Mouse (Mus musculus): ENCODE results near the gene Glce. TPM values are rescaled to one million over a fixed set of nuclear protein-coding genes. Genes with fewer than 3 reads are reported as not detected.

Gene Glce
- polyA plus RNA-seq, 1 experiment from 2014 or later: 21.9 TPM

- no peaks in the 10 kb centered on the region for H3K36me3 ChIP-seq
- H3K9me3 ChIP-seq: no peaks in the 10 kb centered on the region
- H3K4me1 ChIP-seq: peaks cover 8% of the 10 kb centered on the region; the same call in 1 of the 2 replicates
- peak overlapping the region; percentile 85 for H3K4me2 ChIP-seq
- H3K27me3 ChIP-seq: no peaks in the 10 kb centered on the region
- peak; percentile 19; the same call in 1 of the 2 replicates for ATAC-seq (ENCODE audit: borderline replicate concordance, extremely low read depth, low FRiP score, low TSS enrichment)
- H3K9ac ChIP-seq: peak overlapping the region; percentile 95
- H3K27ac ChIP-seq: peak overlapping the region; percentile 88
- peak overlapping the region; percentile 80 for H3K4me3 ChIP-seq
- WGBS: under 1% methylated on average over 59 of the region's 59 CpGs
Observed at GRCm38 (mm10) chr9:62121551-62122447, 656 bp downstream of the Glce start.

GRCm38 (mm10) chr9:62118754-62119153 lies 3.7 kb downstream of the Glce start:
- Histone ChIP-seq H3K4me2 (no peak overlapping the region), H3K9me3 (no peaks in the 10 kb centered on the region), H3K4me3 (no peak overlapping the region), H3K27ac (no peak overlapping the region), H3K36me3 (no peaks in the 10 kb centered on the region), H3K27me3 (no peaks in the 10 kb centered on the region), H3K4me1 (peaks cover 8% of the 10 kb centered on the region; the same call in 1 of the 2 replicates), H3K9ac (no peak overlapping the region)
- no peak for ATAC-seq (ENCODE audit: borderline replicate concordance, extremely low read depth, low FRiP score, low TSS enrichment)
- WGBS: 66% methylated on average over 3 of the region's 3 CpGs

- no peaks in the 10 kb centered on the region for H3K36me3 ChIP-seq
- no peak overlapping the region for H3K9ac ChIP-seq
- H3K4me1 ChIP-seq: no peaks in the 10 kb centered on the region
- no peaks in the 10 kb centered on the region for H3K9me3 ChIP-seq
- WGBS: 79% methylated on average over 3 of the region's 3 CpGs
- no peak for ATAC-seq (ENCODE audit: borderline replicate concordance, extremely low read depth, low FRiP score, low TSS enrichment)
- no peak overlapping the region for H3K4me3 ChIP-seq
- H3K27me3 ChIP-seq: no peaks in the 10 kb centered on the region
- H3K4me2 ChIP-seq: no peak overlapping the region
- no peak overlapping the region for H3K27ac ChIP-seq
Observed at GRCm38 (mm10) chr9:62115826-62116225, 6.6 kb downstream of the Glce start.

- WGBS: 71% methylated on average over 1 of the region's 1 CpGs
- H3K9ac ChIP-seq: no peak overlapping the region
- ATAC-seq (ENCODE audit: borderline replicate concordance, extremely low read depth, low FRiP score, low TSS enrichment): no peak
Observed at GRCm38 (mm10) chr9:62096603-62097002, 25.9 kb downstream of the Glce start.

DNA sequence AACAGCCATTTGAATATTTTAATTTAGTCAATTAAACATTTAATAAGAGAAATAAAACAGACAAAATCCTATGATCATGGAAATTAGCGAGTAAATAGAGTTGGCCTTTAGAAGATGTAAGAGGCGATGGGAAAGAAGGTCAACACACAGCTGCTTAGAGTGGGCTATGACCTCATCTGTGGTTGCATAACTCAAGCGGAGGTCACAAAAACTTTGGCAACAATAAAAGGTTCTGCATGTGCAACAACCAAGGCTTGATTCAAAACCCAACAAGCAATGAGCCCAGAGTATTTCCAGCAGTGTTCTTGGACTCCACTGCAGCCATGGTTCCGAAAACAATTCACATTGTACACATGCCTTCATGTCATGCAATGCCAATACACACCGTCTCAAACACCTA lies 30.9 kb downstream of the Glce start:
- H3K4me1 ChIP-seq: 0 out of 2 replicates have a peak, but pooled peaks cover 3% of the 10 kb centered on the region
- 68% methylated on average over 5 of the region's 5 CpGs for WGBS
- no peaks in the 10 kb centered on the region for H3K9me3 ChIP-seq
- no peak overlapping the region for H3K9ac ChIP-seq
- H3K4me3 ChIP-seq: no peak overlapping the region
- H3K36me3 ChIP-seq: no peaks in the 10 kb centered on the region
- H3K27ac ChIP-seq: no peak overlapping the region
- no peak for ATAC-seq (ENCODE audit: borderline replicate concordance, extremely low read depth, low FRiP score, low TSS enrichment)
- no peaks in the 10 kb centered on the region for H3K27me3 ChIP-seq
- no peak overlapping the region for H3K4me2 ChIP-seq

More at GRCm38 (mm10) chr9:62096603-62097002, 25.9 kb downstream of the Glce start:
- no peaks in the 10 kb centered on the region for H3K36me3 ChIP-seq
- H3K27ac ChIP-seq: no peak overlapping the region
- no peaks in the 10 kb centered on the region for H3K27me3 ChIP-seq
- H3K4me2 ChIP-seq: no peak overlapping the region
- H3K9me3 ChIP-seq: no peaks in the 10 kb centered on the region
- 0 out of 2 replicates have a peak, but pooled peaks cover 2% of the 10 kb centered on the region for H3K4me1 ChIP-seq
- no peak overlapping the region for H3K4me3 ChIP-seq

DNA sequence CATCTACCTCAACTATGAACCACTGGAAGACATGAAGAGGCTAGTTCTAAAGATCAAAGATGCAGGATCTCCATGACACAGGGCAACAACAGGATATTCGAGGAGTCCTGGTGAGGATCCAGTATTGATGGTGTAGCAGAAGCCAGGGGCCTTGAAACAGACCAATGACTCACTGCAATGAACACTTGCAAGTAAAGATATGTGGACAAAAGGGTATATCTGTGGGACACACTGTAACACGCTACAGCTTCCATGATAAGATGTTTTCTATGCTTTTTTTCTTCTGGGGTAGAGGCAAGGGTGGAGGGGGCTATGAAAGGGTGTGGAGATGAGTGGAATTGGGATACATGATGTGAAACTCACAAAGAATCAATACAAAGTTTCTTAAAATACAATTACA lies 36.9 kb downstream of the Glce start:
- Histone ChIP-seq H3K4me3 (no peak overlapping the region), H3K9me3 (no peaks in the 10 kb centered on the region), H3K4me1 (no peaks in the 10 kb centered on the region), H3K36me3 (no peaks in the 10 kb centered on the region), H3K4me2 (no peak overlapping the region), H3K9ac (no peak overlapping the region), H3K27me3 (no peaks in the 10 kb centered on the region), H3K27ac (no peak overlapping the region)
- ATAC-seq (ENCODE audit: borderline replicate concordance, extremely low read depth, low FRiP score, low TSS enrichment): no peak
- 86% methylated on average over 2 of the region's 2 CpGs for WGBS

GRCm38 (mm10) chr9:62084896-62085295 lies 37.6 kb downstream of the Glce start:
- no peak overlapping the region for H3K4me2 ChIP-seq
- 99% methylated on average over 4 of the region's 4 CpGs for WGBS
- no peak overlapping the region for H3K4me3 ChIP-seq
- no peaks in the 10 kb centered on the region for H3K4me1 ChIP-seq
- ATAC-seq (ENCODE audit: borderline replicate concordance, extremely low read depth, low FRiP score, low TSS enrichment): no peak
- no peaks in the 10 kb centered on the region for H3K27me3 ChIP-seq
- H3K36me3 ChIP-seq: no peaks in the 10 kb centered on the region
- H3K9me3 ChIP-seq: no peaks in the 10 kb centered on the region
- H3K27ac ChIP-seq: no peak overlapping the region
- H3K9ac ChIP-seq: no peak overlapping the region

- Histone ChIP-seq H3K9ac (no peak overlapping the region), H3K4me3 (no peak overlapping the region), H3K4me2 (no peak overlapping the region), H3K9me3 (no peaks in the 10 kb centered on the region), H3K27me3 (no peaks in the 10 kb centered on the region), H3K27ac (no peak overlapping the region), H3K4me1 (no peaks in the 10 kb centered on the region), H3K36me3 (no peaks in the 10 kb centered on the region)
- no peak for ATAC-seq (ENCODE audit: borderline replicate concordance, extremely low read depth, low FRiP score, low TSS enrichment)
- WGBS: 16% methylated on average over 2 of the region's 2 CpGs
Observed at GRCm38 (mm10) chr9:62082986-62083385, 39.5 kb downstream of the Glce start.

DNA sequence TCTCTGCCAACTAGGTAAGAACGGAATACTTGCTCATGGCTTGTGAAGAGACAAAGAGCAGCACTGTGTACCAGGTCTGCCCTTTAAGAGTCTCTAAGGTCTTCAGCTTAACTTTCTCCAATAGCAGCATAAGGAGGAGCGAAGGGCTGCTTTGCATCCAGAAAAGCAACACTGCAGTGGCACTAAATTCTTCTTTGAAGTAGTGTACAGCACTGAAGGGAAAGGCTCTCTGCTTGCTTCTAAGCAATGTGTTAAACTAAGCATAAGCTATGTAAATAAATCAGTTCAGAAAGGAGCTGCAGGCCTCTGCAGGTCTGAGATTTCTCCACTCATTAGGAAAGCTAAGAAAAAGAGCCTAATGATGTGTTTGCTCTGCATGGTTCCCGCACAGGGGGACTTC lies 40.9 kb downstream of the Glce start:
- no peak overlapping the region for H3K9ac ChIP-seq
- H3K27me3 ChIP-seq: no peaks in the 10 kb centered on the region
- no peaks in the 10 kb centered on the region for H3K36me3 ChIP-seq
- WGBS: 69% methylated on average over 3 of the region's 3 CpGs
- H3K9me3 ChIP-seq: no peaks in the 10 kb centered on the region
- H3K4me1 ChIP-seq: no peaks in the 10 kb centered on the region
- no peak overlapping the region for H3K27ac ChIP-seq
- H3K4me3 ChIP-seq: no peak overlapping the region
- ATAC-seq (ENCODE audit: borderline replicate concordance, extremely low read depth, low FRiP score, low TSS enrichment): no peak
- H3K4me2 ChIP-seq: no peak overlapping the region

DNA sequence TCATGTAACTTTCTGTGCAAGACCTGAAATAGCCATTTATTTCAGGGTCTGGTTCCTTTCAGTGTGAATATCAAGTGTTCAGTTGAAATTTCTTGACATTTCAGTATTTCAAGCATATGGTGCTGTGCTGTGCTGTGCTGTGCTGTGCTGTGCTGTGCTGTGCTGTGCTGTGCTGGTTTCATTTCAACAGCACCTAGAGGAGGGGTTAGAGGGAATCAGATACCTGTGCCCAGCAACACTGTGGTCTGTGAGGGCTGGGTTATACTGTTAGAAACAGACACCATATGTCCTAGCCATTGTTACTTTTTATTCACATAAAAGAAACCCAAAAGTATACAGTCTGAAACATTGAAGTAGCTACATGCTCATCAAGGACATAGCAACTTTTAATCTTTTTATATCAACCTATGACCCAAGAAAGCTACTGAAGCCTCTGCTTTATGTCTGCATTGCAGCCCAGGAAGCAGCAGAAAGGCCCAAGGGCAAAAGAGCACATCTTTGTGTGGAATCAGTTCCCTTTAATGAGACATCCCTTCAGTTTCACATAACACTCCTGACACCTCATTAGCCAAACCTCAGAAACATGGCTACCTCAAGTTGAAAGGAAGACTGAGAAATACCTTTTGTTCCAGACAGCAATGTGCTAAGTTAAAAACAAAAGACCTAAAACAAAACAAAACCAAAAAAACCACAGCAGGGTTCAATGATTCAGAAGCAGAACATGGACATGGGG lies 42.3 kb downstream of the Glce start:
- no peak overlapping the region for H3K4me2 ChIP-seq
- H3K9me3 ChIP-seq: no peaks in the 10 kb centered on the region
- no peak overlapping the region for H3K4me3 ChIP-seq
- ATAC-seq (ENCODE audit: borderline replicate concordance, extremely low read depth, low FRiP score, low TSS enrichment): no peak
- no peaks in the 10 kb centered on the region for H3K4me1 ChIP-seq
- no peak overlapping the region for H3K27ac ChIP-seq
- no peak overlapping the region for H3K9ac ChIP-seq
- no peaks in the 10 kb centered on the region for H3K36me3 ChIP-seq
- no peaks in the 10 kb centered on the region for H3K27me3 ChIP-seq

DNA sequence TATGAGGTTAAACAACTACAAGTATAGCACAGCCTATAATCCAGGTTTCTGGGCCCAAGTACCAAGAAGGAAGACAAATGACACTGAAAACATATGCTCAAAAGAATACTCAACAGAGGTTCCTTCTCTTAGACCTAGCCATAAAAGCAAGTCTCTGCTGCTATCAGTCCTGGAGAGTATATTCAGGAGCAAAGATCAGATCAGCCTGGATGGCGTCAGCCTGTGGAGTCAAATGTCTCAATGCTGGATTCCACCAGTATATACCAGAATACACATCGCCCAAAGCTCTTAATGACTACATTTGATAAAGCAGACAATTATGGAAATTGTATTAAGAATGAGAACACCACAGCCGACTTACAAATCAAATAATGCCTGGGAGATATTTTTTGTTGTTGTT lies 60.2 kb downstream of the Glce start:
- WGBS: 93% methylated on average over 3 of the region's 3 CpGs
- no peaks in the 10 kb centered on the region for H3K9me3 ChIP-seq

GRCm38 (mm10) chr9:62060431-62060830 lies 62.0 kb downstream of the Glce start:
- Histone ChIP-seq H3K9ac (no peak overlapping the region), H3K4me2 (no peak overlapping the region), H3K27me3 (no peaks in the 10 kb centered on the region), H3K4me3 (no peak overlapping the region), H3K27ac (no peak overlapping the region), H3K9me3 (no peaks in the 10 kb centered on the region), H3K36me3 (no peaks in the 10 kb centered on the region), H3K4me1 (no peaks in the 10 kb centered on the region)
- ATAC-seq (ENCODE audit: borderline replicate concordance, extremely low read depth, low FRiP score, low TSS enrichment): no peak
- 92% methylated on average over 2 of the region's 2 CpGs for WGBS

More for the DNA sequence above, 60.2 kb downstream of the Glce start:
- H3K27me3 ChIP-seq: no peaks in the 10 kb centered on the region
- no peak overlapping the region for H3K9ac ChIP-seq
- no peak for ATAC-seq (ENCODE audit: borderline replicate concordance, extremely low read depth, low FRiP score, low TSS enrichment)
- no peak overlapping the region for H3K4me2 ChIP-seq
- H3K27ac ChIP-seq: no peak overlapping the region
- no peaks in the 10 kb centered on the region for H3K36me3 ChIP-seq
- H3K4me1 ChIP-seq: no peaks in the 10 kb centered on the region
- no peak overlapping the region for H3K4me3 ChIP-seq
